Mouse (Mus musculus): ENCODE measurements around the gene Sept8. TPM values are rescaled to one million over a fixed set of nuclear protein-coding genes. Genes with fewer than 3 reads are reported as not detected.
A peak's percentile ranks its signal among the peaks of the same experiment; 100 is the strongest.
"Not testable (repeated sequence)": the region's sequence is repeated elsewhere in the genome, so short reads cannot be mapped to it uniquely, and the experiment has no call there.

The Sept8 gene
- total and polyA plus RNA-seq, 2 experiments from 2014 or later = 18.7 to 54.6 TPM

DNA sequence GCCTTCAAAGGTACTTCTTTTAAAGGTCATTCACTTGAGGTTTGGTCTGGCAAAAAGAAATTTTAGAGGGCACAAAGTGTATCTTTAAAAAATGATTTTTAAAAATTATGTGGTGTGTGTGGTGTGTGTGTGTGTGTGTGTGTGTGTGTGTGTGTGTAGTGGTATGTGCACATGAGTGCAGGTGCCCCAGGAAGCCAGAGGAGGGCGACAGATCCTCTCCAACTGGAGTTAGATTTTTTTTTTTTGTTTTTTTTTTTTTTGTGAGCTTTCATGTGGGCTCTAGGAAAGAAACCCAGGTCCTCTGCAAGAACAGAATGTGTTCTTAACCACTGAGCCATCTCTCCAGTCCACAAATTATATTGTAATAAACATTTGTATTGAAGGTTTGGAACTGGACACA is 31.7 kb downstream of the Sept8 start:
- 0 out of 2 replicates have a peak, but pooled peaks cover 2% of the 10 kb centered on the region for H3K36me3 ChIP-seq (ENCODE audit: insufficient read depth, low read length)
- no peaks in the 10 kb centered on the region for H3K27me3 ChIP-seq (ENCODE audit: insufficient read depth, low read length)
- H3K9ac ChIP-seq (replicated peaks; ENCODE audit: low read length, poor library complexity, severe bottlenecking) = no peak overlapping the region
- DNase-seq (ENCODE audit: low spot score) = no peak
- no peaks in the 10 kb centered on the region for H3K9me3 ChIP-seq (ENCODE audit: low read length)
- H3K4me1 ChIP-seq (ENCODE audit: insufficient read depth, low read length) = no peaks in the 10 kb centered on the region
- no peak for TF ChIP-seq CTCF (IDR thresholded peaks at IDR 0.05)
- H3K4me2 ChIP-seq (ENCODE audit: low read depth, low read length, poor library complexity, severe bottlenecking) = no peak overlapping the region
- no peak for ATAC-seq (ENCODE audit: low FRiP score)
- no peak overlapping the region for H3K4me3 ChIP-seq (ENCODE audit: low read depth, low read length)
- no peak overlapping the region for H3K27ac ChIP-seq (ENCODE audit: low read depth, low read length)
- 89% methylated on average over 1 of the region's 1 CpGs for WGBS

GRCm38 (mm10) chr11:53551754-53552153 is 32.7 kb downstream of the Sept8 start:
- Histone ChIP-seq H3K4me2 (ENCODE audit: low read depth, low read length, poor library complexity, severe bottlenecking) (no peak overlapping the region), H3K4me1 (ENCODE audit: insufficient read depth, low read length) (no peaks in the 10 kb centered on the region), H3K27me3 (ENCODE audit: insufficient read depth, low read length) (no peaks in the 10 kb centered on the region), H3K27ac (ENCODE audit: low read depth, low read length) (no peak overlapping the region), H3K9ac (replicated peaks; ENCODE audit: low read length, poor library complexity, severe bottlenecking) (no peak overlapping the region), H3K9me3 (ENCODE audit: low read length) (no peaks in the 10 kb centered on the region), H3K4me3 (ENCODE audit: low read depth, low read length) (no peak overlapping the region), H3K36me3 (ENCODE audit: insufficient read depth, low read length) (0 out of 2 replicates have a peak, but pooled peaks cover 2% of the 10 kb centered on the region)
- ATAC-seq (ENCODE audit: low FRiP score) = no peak
- peak; percentile 68 for DNase-seq (ENCODE audit: low spot score)
- peak; percentile 40 for TF ChIP-seq CTCF (IDR thresholded peaks at IDR 0.05)
- WGBS = 76% methylated on average over 12 of the region's 12 CpGs

GRCm38 (mm10) chr11:53556529-53556928 is 37.5 kb downstream of the Sept8 start:
- H3K9ac ChIP-seq (replicated peaks; ENCODE audit: low read length, poor library complexity, severe bottlenecking); DNase-seq (ENCODE audit: low spot score); H3K9me3 ChIP-seq (ENCODE audit: low read length); H3K27me3 ChIP-seq (ENCODE audit: insufficient read depth, low read length); H3K4me3 ChIP-seq (ENCODE audit: low read depth, low read length); H3K27ac ChIP-seq (ENCODE audit: low read depth, low read length); H3K4me1 ChIP-seq (ENCODE audit: insufficient read depth, low read length); H3K4me2 ChIP-seq (ENCODE audit: low read depth, low read length, poor library complexity, severe bottlenecking); H3K36me3 ChIP-seq (ENCODE audit: insufficient read depth, low read length); ATAC-seq (ENCODE audit: low FRiP score): not testable (repeated sequence)
- WGBS = 87% methylated on average over 9 of the region's 20 CpGs

DNA sequence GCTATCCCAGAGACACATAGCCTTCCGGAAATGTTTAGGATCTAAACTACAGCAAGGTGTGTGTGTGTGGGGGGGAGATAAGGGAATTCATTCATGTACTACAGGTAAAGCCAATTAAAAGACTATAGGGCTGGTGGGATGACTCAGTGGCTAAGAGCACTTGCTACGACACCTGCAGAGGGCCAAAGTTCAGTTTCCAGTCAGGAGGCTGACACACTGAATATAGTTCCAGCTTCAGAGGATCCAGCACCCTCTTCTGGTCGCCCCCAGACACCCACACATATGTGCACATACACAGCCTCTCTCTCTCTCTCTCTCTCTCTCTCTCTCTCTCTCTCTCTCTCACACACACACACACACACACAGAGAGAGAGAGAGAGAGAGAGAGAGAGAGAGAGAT is 38.9 kb downstream of the Sept8 start:
- H3K4me2 ChIP-seq (ENCODE audit: low read depth, low read length, poor library complexity, severe bottlenecking); ATAC-seq (ENCODE audit: low FRiP score); H3K27me3 ChIP-seq (ENCODE audit: insufficient read depth, low read length); H3K4me1 ChIP-seq (ENCODE audit: insufficient read depth, low read length); H3K9me3 ChIP-seq (ENCODE audit: low read length); H3K27ac ChIP-seq (ENCODE audit: low read depth, low read length); H3K9ac ChIP-seq (replicated peaks; ENCODE audit: low read length, poor library complexity, severe bottlenecking); DNase-seq (ENCODE audit: low spot score); H3K4me3 ChIP-seq (ENCODE audit: low read depth, low read length); H3K36me3 ChIP-seq (ENCODE audit: insufficient read depth, low read length): not testable (repeated sequence)
- 100% methylated on average over 1 of the region's 3 CpGs for WGBS

- not testable (repeated sequence) for H3K27me3 ChIP-seq (ENCODE audit: insufficient read depth, low read length); H3K27ac ChIP-seq (ENCODE audit: low read depth, low read length); H3K9me3 ChIP-seq (ENCODE audit: low read length); H3K4me1 ChIP-seq (ENCODE audit: insufficient read depth, low read length); H3K4me2 ChIP-seq (ENCODE audit: low read depth, low read length, poor library complexity, severe bottlenecking); H3K4me3 ChIP-seq (ENCODE audit: low read depth, low read length); H3K9ac ChIP-seq (replicated peaks; ENCODE audit: low read length, poor library complexity, severe bottlenecking); ATAC-seq (ENCODE audit: low FRiP score); DNase-seq (ENCODE audit: low spot score); H3K36me3 ChIP-seq (ENCODE audit: insufficient read depth, low read length)
- 97% methylated on average over 1 of the region's 3 CpGs for WGBS
Observed at GRCm38 (mm10) chr11:53559980-53560379, 40.9 kb downstream of the Sept8 start.

GRCm38 (mm10) chr11:53561986-53562385 is 42.9 kb downstream of the Sept8 start:
- no peak overlapping the region for H3K4me2 ChIP-seq (ENCODE audit: low read depth, low read length, poor library complexity, severe bottlenecking)
- no peaks in the 10 kb centered on the region; the same call in 1 of the 2 replicates for H3K4me1 ChIP-seq (ENCODE audit: insufficient read depth, low read length)
- WGBS = 79% methylated on average over 2 of the region's 2 CpGs
- no peak overlapping the region for H3K9ac ChIP-seq (replicated peaks; ENCODE audit: low read length, poor library complexity, severe bottlenecking)
- H3K36me3 ChIP-seq (ENCODE audit: insufficient read depth, low read length) = no peaks in the 10 kb centered on the region
- no peak overlapping the region for H3K4me3 ChIP-seq (ENCODE audit: low read depth, low read length)
- H3K27me3 ChIP-seq (ENCODE audit: insufficient read depth, low read length) = no peaks in the 10 kb centered on the region
- DNase-seq (ENCODE audit: low spot score) = no peak
- ATAC-seq (ENCODE audit: low FRiP score) = no peak
- TF ChIP-seq CTCF (IDR thresholded peaks at IDR 0.05) = no peak
- no peaks in the 10 kb centered on the region for H3K9me3 ChIP-seq (ENCODE audit: low read length)
- no peak overlapping the region for H3K27ac ChIP-seq (ENCODE audit: low read depth, low read length)

Data from midbrain, postnatal 0 days (tissue).